Mouse (Mus musculus) small intestine, adult 2 months (tissue): Measurements from ENCODE around the gene 1700020L24Rik.
A peak's percentile ranks its signal among the peaks of the same experiment; 100 is the strongest.

Experiments
- CTCF ChIP-seq: fragments of 200-500 bp; IDR thresholded peaks from 2 replicates; pipeline ENCODE4 v1.5.1; 2012; ENCODE audit warnings: low read depth, mild to moderate bottlenecking, control low read depth, inconsistent platforms, low read length, moderate library complexity, mixed read lengths; ENCODE audit not compliant: insufficient replicate concordance, insufficient read length; ENCODE audit errors: extremely low read depth
- POLR2A ChIP-seq: fragments of 200-500 bp; IDR thresholded peaks from 2 replicates; pipeline ENCODE4 v1.6.1; 2012; ENCODE audit warnings: low read depth, mild to moderate bottlenecking, control low read depth, inconsistent platforms, low read length, moderate library complexity

DNA sequence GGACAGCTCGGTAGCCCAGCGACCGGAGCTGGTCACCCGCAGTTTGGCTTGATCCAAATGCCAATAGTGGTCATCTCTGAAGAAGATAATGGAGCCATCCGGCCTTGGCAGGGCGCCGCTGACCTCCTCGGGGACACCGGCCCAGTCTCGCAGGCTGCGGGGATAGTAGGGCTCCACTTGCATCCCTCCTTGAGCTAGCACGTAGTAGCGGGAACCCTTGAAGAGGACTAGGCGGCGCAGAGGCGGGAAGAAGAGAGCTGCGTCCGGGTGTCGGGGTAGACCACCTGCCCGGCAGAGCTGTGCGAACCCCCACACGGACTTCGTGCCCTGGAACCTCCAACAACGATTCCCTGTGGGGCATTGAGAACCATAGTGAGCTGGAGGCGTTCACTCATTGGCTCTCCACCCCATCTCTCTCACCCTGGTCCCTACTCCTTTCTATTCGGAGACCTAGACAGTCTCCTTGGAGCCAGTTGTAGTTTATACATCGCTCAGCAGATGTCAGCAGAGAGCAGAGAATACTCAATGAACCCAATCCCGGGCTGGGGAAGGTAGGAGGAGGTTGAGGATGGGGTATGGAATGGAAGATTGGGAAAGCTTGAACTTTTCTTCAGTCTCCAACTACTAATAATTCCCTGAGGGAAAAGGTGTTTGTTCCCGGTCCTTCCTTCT, 5.3 kb downstream of the 1700020L24Rik start:
- peak; percentile 50; the same call in 1 of the 2 replicates for TF ChIP-seq CTCF
- no peak for TF ChIP-seq POLR2A
